Mouse (Mus musculus) retina, postnatal 1 day (tissue): ENCODE data around the gene Parp3.

Experiments used
- DNase-seq: peaks from one replicate; pipeline ENCODE4 v3.0.0-alpha.2; 2012

Parp3 gene

DNA sequence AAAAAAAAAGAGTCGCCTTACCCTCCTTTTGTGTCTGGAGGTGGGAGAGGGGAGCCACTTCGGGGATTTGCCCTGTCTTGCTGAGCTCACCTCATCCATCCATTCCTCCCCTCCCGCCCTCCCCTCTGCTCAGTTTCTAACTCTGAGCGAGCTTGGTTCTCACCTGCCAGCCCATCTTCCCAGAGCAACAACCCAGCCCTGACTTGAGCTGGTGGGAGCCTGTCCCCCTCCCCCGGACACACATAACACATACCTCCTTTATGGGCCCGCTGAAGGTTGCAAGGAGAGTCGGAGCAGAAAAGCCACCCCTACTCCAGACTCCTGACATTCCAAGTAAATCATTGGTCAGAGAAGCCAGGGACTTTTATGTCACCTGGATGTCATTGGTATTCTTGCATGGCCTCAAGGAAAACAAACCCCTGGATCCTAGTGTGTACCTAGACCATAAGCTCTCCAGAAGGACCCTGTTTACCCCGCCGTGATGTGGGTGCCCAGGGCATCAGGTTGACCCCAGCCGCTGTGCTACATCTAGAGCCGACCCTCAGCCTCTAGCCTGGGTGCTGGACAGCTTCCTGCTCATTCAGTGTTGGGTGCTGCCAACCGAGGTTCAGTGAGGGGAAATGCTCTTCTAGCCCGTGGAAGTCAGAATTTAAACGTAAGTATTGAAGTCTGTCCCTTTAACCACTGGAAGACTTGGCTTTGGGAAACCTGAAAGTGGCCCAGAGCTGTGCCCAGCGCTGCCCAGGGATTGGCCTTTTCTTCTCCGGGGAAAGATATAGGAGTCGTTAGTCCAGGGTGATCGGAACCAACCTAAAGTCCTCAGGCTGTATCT is 55.5 kb downstream of the Parp3 start:
- DNase-seq, result no peak

GRCm38 (mm10) chr9:106420608-106421007 is 56.1 kb downstream of the Parp3 start:
- peak; percentile 57 for DNase-seq
